Mouse (Mus musculus) right cerebral cortex, adult 2 months (tissue): Measurements from ENCODE around the gene Gm6583.

ENCODE experiments used
- DNase-seq, 2 experiments: peaks; one replicate each; pipeline ENCODE4 v3.0.0; 2021 to 2022; ENCODE audit warnings: low spot score in 2 of 2

Gm6583 gene

GRCm38 (mm10) chr5:112367929-112368328 lies 12.1 kb upstream of the Gm6583 start:
- DNase-seq = no peak

- no peak for DNase-seq
These were observed 11.5 kb upstream of the Gm6583 start for GRCm38 (mm10) chr5:112367338-112367737.

- DNase-seq = no peak
These were observed 11.0 kb upstream of the Gm6583 start for GRCm38 (mm10) chr5:112366879-112367278.

- no peak for DNase-seq
These were observed 8.5 kb upstream of the Gm6583 start for GRCm38 (mm10) chr5:112364184-112364797.

GRCm38 (mm10) chr5:112360077-112360476 lies 4.2 kb upstream of the Gm6583 start:
- DNase-seq = no peak

GRCm38 (mm10) chr5:112359520-112359919 lies 3.7 kb upstream of the Gm6583 start:
- DNase-seq = no peak

- no peak for DNase-seq
These were observed 489 bp upstream of the Gm6583 start for GRCm38 (mm10) chr5:112356322-112356721.

- DNase-seq = no peak
These were observed 340 bp downstream of the Gm6583 start for GRCm38 (mm10) chr5:112355493-112355892.

GRCm38 (mm10) chr5:112349169-112349568 lies 6.7 kb downstream of the Gm6583 start:
- DNase-seq = no peak

GRCm38 (mm10) chr5:112346211-112346965 lies 9.4 kb downstream of the Gm6583 start:
- DNase-seq = no peak

- DNase-seq = peak; percentile 56 to 58
These were observed 11.5 kb downstream of the Gm6583 start for GRCm38 (mm10) chr5:112344092-112344960.

- peak in 1 of 2 experiments; percentile 47 for DNase-seq
These were observed 12.6 kb downstream of the Gm6583 start for GRCm38 (mm10) chr5:112343205-112343595.

- DNase-seq = peak; percentile 87 to 88
These were observed 13.2 kb downstream of the Gm6583 start, which contains the start of the genes Srrd and Hps4 for GRCm38 (mm10) chr5:112342463-112343204. TSS of gene Srrd (minus strand) at chr5:112343040. TSS of gene Hps4 (plus strand) at chr5:112343083.

- DNase-seq = no peak
These were observed 16.6 kb downstream of the Gm6583 start for GRCm38 (mm10) chr5:112339215-112339614.

- no peak for DNase-seq
These were observed 18.8 kb downstream of the Gm6583 start for GRCm38 (mm10) chr5:112337004-112337403.

GRCm38 (mm10) chr5:112335473-112335872 lies 20.4 kb downstream of the Gm6583 start:
- DNase-seq = peak; percentile 55

- no peak for DNase-seq
These were observed 25.8 kb downstream of the Gm6583 start for GRCm38 (mm10) chr5:112329805-112330564.

GRCm38 (mm10) chr5:112327854-112328253 lies 28.0 kb downstream of the Gm6583 start:
- DNase-seq = no peak

- no peak for DNase-seq
These were observed 29.3 kb downstream of the Gm6583 start for GRCm38 (mm10) chr5:112326446-112327009.
